Mouse (Mus musculus): ENCODE measurements around the gene Cenpw. TPM values are rescaled to one million over a fixed set of nuclear protein-coding genes. Genes with fewer than 3 reads are reported as not detected.
A peak's percentile ranks its signal among the peaks of the same experiment; 100 is the strongest.

Gene Cenpw
- 29.2 and 29.8 TPM in 2 replicates for polyA plus RNA-seq (2015; fragmentation: Nextera tagmentation; extraction: Ambion mirVana)

DNA sequence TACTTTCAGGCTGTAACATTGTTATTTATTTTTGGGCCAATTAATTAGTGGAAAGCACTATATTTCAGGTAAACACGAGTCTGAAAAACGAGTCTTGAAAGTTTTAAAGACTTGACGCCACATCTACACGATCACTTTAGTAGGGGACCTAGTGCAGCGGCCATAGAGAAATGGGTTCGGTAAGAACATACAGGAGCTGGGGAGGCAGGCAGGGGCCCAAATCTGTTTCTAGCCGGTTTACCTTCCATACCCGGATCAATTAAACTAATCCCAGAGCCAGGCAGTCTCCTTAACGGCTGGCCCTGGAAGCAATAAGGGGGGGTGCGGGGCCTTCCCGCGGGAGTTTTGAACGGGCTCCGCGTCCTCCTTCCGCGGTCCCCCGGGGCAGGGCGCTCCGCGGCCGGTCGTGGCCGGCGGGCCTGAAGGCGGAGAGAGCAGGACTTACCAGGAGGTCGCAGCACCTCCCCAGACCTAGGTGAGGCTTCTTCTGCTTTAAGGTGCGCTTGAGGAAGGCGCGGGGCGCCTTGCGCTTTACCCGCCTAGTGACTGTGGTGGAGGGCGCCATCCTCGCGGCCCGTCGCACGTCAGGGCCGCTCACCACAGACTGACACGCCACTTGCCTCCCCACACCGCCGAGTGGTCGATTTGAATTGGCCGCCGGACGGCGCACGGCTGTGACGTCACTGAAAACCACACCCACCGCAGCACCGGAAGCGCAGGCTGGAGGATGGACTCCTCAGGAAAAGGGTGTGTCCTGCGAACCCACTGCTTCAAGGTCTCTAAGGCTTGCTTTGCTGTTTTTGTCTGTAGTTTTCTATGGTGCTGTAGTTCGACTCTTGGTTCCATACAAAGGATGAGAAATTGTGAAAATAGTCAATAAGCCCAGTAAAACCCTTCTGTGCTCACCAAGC, at the start of gene Cenpw:
TSS of gene Cenpw (minus strand) at position 645 of the 911 bp plus-strand sequence.
- WGBS = under 1% methylated on average over 55 of the region's 55 CpGs
- Histone ChIP-seq H3K9me3 (no peaks in the 10 kb centered on the region), H3K36me3 (no peaks in the 10 kb centered on the region), H3K27ac (no peak within 1 kb of the TSS), H3K4me2 (replicated peaks) (peak within 1 kb of the TSS; percentile 91), H3K27me3 (no peaks in the 10 kb centered on the region), H3K9ac (replicated peaks) (peak within 1 kb of the TSS; percentile 77), H3K4me3 (replicated peaks) (peak within 1 kb of the TSS; percentile 77), H3K4me1 (replicated peaks) (peaks cover 12% of the 10 kb centered on the region)
- peak; percentile 100 for ATAC-seq

- 85% methylated on average over 3 of the region's 3 CpGs for WGBS
- Histone ChIP-seq H3K36me3 (no peaks in the 10 kb centered on the region), H3K9me3 (no peaks in the 10 kb centered on the region), H3K4me3 (replicated peaks) (no peak overlapping the region), H3K27ac (no peak overlapping the region), H3K9ac (replicated peaks) (no peak overlapping the region), H3K4me1 (replicated peaks) (no peaks in the 10 kb centered on the region), H3K27me3 (no peaks in the 10 kb centered on the region), H3K4me2 (replicated peaks) (no peak overlapping the region)
- ATAC-seq = no peak
Observed at GRCm38 (mm10) chr10:30249654-30250053, 49.3 kb upstream of the Cenpw start.

DNA sequence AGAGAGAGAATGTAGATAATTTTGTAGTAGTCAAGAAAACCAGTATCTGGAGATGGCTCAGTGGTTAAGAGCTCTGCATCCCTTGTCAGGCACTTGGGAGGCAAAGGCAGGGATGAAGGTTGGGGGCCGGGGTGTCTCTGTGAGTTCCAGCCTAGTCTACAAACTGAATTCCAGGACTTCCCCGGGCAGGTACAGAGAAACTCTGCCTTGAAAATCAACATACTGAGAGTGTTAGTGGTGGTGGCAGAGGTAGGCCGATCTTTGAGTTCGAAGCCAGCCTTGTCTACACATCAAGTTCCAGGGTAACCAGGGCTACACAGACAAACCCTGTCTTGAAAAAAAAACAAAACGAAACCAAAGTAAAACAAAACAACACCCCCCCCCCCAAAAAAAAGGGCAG, 859 bp downstream of the Cenpw start:
- WGBS = 60% methylated on average over 5 of the region's 5 CpGs
- H3K27ac ChIP-seq = no peak overlapping the region
- H3K4me3 ChIP-seq (replicated peaks) = peak overlapping the region; percentile 77
- H3K27me3 ChIP-seq = no peaks in the 10 kb centered on the region
- H3K9me3 ChIP-seq = no peaks in the 10 kb centered on the region
- H3K36me3 ChIP-seq = no peaks in the 10 kb centered on the region
- H3K9ac ChIP-seq (replicated peaks) = no peak overlapping the region
- H3K4me1 ChIP-seq (replicated peaks) = peaks cover 12% of the 10 kb centered on the region
- peak overlapping the region; percentile 91 for H3K4me2 ChIP-seq (replicated peaks)
- ATAC-seq = no peak

- Histone ChIP-seq H3K9ac (replicated peaks) (no peak overlapping the region), H3K36me3 (no peaks in the 10 kb centered on the region), H3K27ac (no peak overlapping the region), H3K4me2 (replicated peaks) (no peak overlapping the region), H3K27me3 (no peaks in the 10 kb centered on the region), H3K4me3 (replicated peaks) (no peak overlapping the region), H3K4me1 (replicated peaks) (no peaks in the 10 kb centered on the region), H3K9me3 (no peaks in the 10 kb centered on the region)
- ATAC-seq = no peak
- WGBS = 89% methylated on average over 4 of the region's 4 CpGs
Observed at GRCm38 (mm10) chr10:30167700-30168099, 32.7 kb downstream of the Cenpw start.

Data from midbrain, embryonic 13.5 days (tissue).